Mouse (Mus musculus): ENCODE data around the gene Srebf2.

Gene Srebf2

DNA sequence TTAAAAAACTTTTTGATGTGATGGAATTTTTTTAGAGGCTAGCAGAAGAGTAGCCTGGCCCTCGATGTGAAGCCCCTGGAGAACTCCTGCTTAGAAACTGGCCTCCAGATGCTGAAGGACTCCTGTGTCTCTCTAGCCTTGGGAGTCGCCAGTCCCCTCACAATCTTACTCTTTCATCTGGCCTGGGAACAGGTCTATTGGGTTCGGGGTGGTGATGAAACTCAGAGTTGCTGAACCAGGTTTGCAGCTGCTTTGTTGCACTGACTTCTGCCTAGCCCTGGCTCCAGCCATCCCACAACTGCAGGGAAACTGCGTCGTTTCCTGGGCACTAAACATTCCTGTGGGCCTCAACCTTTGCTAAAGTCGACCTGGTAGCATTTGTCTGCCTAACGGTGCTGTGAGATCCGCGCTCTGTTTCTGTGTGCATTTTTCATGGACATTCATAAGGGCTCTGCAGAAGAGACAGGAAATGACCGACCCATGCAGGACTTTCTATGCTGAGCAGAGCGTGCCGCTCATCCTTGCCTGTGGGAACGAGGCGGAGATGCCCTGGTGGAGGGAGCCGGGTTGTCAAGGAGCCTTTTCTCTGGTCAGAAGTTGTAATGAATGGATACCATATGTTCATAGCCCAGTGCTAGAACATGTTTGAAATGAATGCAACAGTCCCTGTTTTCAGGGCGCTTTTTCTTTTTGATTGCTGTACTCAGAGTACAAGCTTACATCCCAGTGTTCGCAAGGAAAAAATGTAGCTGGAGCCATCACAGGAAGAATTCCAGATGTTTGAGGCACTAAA, 11.5 kb downstream of the Srebf2 start:
- DNase-seq = no peak

GRCm38 (mm10) chr15:82159471-82159870, 12.5 kb downstream of the Srebf2 start:
- no peak for DNase-seq

DNA sequence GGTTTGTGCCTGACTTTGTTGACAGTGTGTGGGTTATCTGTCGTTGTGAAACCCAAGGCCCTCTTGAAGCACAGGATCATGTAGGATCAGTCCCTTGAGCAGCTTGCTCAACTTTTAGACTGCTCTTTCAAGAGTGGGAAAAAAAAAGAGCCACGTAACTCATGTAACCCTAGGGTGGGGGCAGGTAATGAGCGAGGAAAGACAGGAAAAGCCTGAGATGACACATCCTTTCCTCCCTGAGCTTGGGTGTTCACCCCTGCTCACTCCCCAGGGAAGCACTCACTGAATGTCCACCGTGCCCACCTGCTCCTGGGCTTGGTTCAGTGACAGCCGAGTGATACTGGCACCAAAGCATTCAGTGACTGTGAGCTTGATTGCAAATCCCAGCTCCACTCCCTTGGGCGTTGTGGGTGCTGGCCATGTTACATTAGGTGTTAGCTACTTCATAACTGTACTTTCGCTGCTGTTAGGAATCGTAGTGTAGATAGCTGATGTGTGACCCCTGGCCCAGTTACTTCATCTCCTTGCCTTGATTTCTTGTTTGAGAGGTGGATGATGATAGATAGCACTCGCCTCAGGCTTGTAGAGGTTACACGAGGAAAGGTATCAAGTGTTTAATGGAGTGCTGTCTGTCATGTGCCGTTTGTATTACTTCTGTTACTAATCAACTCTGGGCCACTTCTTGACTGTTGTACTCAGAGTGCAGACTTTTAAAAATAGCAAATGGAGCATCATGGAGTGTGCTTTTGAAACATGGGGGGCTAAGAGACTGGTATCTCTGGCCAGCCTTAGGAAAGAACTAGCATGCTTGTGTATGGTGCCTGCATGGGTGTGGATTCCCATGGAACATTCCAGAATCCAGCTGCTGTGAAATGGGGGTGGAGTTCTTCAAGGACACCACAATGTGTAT, 14.0 kb downstream of the Srebf2 start:
- no peak for DNase-seq

GRCm38 (mm10) chr15:82161965-82162600, 15.1 kb downstream of the Srebf2 start:
- DNase-seq = no peak

DNA sequence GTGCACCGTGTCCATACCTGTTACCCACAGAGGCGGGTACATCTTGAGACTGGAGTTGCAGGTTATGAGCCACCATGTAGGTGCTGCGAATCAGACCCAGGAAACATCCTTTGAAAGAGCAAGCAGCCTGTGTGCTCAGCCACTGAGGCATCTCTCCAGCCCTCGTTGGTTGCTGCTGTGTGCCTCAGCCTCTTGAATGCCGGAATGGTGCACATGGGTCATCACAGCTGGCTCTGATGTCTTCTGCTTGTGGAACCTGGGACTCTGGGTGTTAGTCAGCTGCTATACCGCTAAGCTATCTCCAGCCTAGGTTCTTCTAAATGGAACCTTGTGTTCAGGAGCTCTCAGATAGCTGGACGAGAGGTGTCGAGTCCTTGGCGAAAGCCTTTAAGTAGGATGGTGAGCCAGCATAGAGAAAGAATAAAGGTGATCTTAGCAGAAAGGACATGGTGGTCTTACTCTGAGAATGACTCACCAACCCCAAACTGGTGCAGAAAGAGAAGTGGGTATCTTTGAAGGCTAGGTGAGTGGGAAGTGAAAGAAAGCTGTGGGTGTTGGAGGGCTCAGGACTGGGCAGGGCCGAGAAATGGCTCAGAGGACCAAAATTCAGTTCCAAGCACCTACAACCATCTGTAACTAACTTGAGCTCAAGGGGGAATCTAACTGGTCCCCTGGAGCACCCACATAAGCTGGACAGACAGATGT, 16.5 kb downstream of the Srebf2 start:
- no peak for DNase-seq

DNA sequence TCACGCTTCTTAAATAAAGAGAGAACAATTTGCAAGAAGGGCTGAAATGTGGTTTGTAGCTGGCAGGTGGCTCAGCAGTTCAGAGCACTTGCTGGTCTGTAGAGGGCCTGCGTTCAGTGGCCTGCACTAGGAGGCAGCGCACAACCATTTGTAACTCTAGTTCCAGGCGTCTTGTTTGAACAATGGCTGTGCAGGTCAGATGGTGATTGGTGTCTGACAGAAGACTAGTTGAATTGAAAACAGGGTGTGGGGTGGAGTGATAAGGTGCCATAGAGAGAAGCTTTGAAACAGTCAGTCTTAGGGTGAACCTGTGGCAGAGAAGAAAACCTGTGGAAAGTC, 17.0 kb downstream of the Srebf2 start:
- no peak for DNase-seq

GRCm38 (mm10) chr15:82164496-82164895, 17.5 kb downstream of the Srebf2 start:
- DNase-seq = no peak

- DNase-seq = peak; percentile 90
Observed at GRCm38 (mm10) chr15:82165332-82166239, 18.6 kb downstream of the Srebf2 start.

GRCm38 (mm10) chr15:82166240-82167100, 19.5 kb downstream of the Srebf2 start:
- no peak for DNase-seq

- DNase-seq = peak; percentile 76
Observed at GRCm38 (mm10) chr15:82167201-82168168, 20.5 kb downstream of the Srebf2 start.

DNA sequence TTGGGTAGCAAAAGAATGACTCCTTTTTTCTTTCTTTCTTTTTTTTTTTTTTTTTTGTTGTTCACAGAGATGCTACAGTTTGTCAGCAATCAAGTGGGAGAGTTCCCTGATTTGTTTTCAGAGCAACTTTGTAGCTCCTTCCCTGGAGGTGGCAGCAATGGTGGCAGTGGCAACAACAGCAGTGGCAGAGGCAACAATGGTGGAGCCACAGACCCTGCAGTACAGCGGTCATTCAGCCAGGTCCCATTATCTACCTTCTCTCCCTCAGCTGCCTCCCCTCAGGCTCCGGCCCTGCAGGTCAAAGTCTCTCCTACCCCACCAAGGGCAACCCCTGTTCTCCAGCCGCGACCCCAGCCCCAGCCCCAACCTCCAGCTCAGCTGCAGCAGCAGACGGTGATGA, 22.7 kb downstream of the Srebf2 start:
- no peak for DNase-seq

DNA sequence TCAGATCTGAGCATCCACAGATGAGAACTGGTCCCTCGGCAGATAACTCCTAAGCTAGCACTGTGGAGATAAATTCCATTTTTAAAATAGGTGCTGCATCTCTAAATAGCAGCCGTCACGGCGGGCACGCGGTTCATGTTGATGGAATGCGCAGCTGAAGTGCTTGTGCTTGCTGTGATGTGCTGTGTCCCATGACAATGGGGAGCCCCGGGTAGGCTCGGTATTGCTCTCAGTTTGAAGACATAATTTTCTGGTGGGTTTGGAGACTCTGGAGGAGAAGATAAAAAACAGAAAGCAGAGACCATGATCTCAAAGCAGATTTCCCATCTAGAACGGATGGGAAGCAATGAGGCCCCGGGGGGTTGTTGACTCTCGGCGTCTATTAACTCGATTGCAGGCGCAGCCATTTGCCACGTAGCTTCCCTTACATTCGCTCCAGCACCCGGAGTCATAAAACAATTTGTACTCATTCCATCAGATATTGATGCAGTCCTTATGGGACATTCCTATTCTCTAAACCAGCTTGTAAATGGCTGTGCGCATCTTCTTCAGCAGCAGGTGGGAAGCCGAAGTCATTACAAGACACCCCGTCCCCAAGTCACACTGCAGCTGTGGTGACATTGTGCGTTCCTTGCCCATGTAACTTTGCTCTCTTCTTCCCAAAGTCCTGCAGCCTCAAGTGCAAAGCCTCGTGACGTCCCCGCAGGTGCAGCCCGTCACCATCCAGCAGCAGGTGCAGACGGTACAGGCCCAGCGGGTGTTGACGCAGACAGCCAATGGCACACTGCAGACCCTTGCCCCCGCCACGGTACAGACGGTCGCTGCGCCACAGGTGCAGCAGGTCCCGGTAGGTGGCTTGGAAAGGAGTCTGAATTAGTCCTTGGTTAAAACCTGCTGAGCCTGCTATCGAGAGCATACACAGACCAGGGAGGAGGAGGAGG, 23.7 kb downstream of the Srebf2 start:
- no peak for DNase-seq

DNA sequence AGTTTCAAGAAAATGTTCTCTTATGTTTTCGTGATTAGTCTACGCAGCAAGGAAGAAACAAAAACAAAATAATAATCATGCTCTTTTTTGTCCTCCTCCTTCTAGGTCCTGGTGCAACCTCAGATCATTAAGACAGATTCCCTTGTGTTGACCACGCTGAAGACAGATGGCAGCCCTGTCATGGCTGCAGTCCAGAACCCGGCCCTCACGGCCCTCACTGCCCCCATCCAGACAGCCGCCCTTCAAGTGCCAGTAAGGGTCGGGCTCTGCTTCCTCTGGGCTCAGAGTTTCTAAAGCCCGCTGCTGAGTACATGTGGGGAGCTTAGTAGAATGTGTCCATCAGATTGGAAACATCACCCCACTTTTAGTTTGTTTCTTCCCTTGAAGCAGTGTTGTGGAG, 25.7 kb downstream of the Srebf2 start:
- DNase-seq = no peak

GRCm38 (mm10) chr15:82175091-82175490, 28.1 kb downstream of the Srebf2 start:
- DNase-seq = no peak

- DNase-seq = no peak
Observed at GRCm38 (mm10) chr15:82177743-82178290, 30.8 kb downstream of the Srebf2 start.

- no peak for DNase-seq
Observed at GRCm38 (mm10) chr15:82181131-82181530, 34.1 kb downstream of the Srebf2 start.

DNA sequence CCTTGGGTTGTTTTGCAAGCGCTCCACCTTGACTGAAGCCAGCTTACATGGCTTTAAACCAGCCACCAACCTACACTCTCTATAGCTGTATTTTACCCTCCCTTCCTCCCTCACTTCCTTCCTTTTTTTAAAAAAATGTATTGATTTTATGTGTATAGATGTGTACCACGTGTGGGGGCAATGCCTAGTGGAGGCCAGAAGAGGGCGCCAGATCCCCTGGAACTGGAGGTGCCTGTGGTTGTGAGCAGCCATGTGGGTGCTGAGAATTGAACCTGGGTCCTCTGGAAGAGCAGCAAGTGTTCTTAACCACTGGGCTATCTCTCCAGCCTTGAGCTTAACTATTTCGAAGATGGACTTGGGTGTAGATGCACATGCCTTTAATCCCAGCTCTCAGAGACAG, 35.3 kb downstream of the Srebf2 start:
- DNase-seq = no peak

GRCm38 (mm10) chr15:82183596-82183995, 36.6 kb downstream of the Srebf2 start:
- DNase-seq = peak; percentile 32
